Mouse (Mus musculus): ENCODE data around the gene Bcl2l12.

- TF ChIP-seq CTCF (IDR thresholded peaks at IDR 0.05; ENCODE audit: control insufficient read depth, insufficient read depth, insufficient replicate concordance, low read depth, low read length) (no peak), POLR2A (IDR thresholded peaks at IDR 0.05; ENCODE audit: control insufficient read depth, low read depth, low read length) (no peak)
These were observed 24.9 kb downstream of the Bcl2l12 start for GRCm38 (mm10) chr7:44973415-44974130.
